Mouse (Mus musculus): ENCODE measurements around the gene Stam2.

Stam2 gene

GRCm38 (mm10) chr2:52730891-52731290 is 11.2 kb downstream of the Stam2 start:
- DNase-seq (ENCODE audit: low read depth, low spot score): no peak

GRCm38 (mm10) chr2:52720231-52721025 is 21.7 kb downstream of the Stam2 start:
- peak; percentile 22 for DNase-seq (ENCODE audit: low read depth, low spot score)

GRCm38 (mm10) chr2:52717076-52717475 is 25.0 kb downstream of the Stam2 start:
- no peak for DNase-seq (ENCODE audit: low read depth, low spot score)

GRCm38 (mm10) chr2:52715538-52715937 is 26.5 kb downstream of the Stam2 start:
- DNase-seq (ENCODE audit: low read depth, low spot score): no peak

GRCm38 (mm10) chr2:52714111-52714510 is 28.0 kb downstream of the Stam2 start:
- DNase-seq (ENCODE audit: low read depth, low spot score): no peak

GRCm38 (mm10) chr2:52710804-52711203 is 31.3 kb downstream of the Stam2 start:
- DNase-seq (ENCODE audit: low read depth, low spot score): no peak

- no peak for DNase-seq (ENCODE audit: low read depth, low spot score)
Observed at GRCm38 (mm10) chr2:52709417-52709816, 32.7 kb downstream of the Stam2 start.

- no peak for DNase-seq (ENCODE audit: low read depth, low spot score)
Observed at GRCm38 (mm10) chr2:52701368-52702036, 40.6 kb downstream of the Stam2 start.

- DNase-seq (ENCODE audit: low read depth, low spot score): peak; percentile 57
Observed at GRCm38 (mm10) chr2:52700352-52700751, 41.7 kb downstream of the Stam2 start.

GRCm38 (mm10) chr2:52694604-52695003 is 47.5 kb downstream of the Stam2 start:
- no peak for DNase-seq (ENCODE audit: low read depth, low spot score)

- peak; percentile 21 for DNase-seq (ENCODE audit: low read depth, low spot score)
Observed at GRCm38 (mm10) chr2:52691745-52692144, 50.3 kb downstream of the Stam2 start.

GRCm38 (mm10) chr2:52686601-52687000 is 55.5 kb downstream of the Stam2 start:
- DNase-seq (ENCODE audit: low read depth, low spot score): no peak

- DNase-seq (ENCODE audit: low read depth, low spot score): no peak
Observed at GRCm38 (mm10) chr2:52677589-52677988, 64.5 kb downstream of the Stam2 start.

GRCm38 (mm10) chr2:52676913-52677303 is 65.2 kb downstream of the Stam2 start:
- peak; percentile 13 for DNase-seq (ENCODE audit: low read depth, low spot score)

- DNase-seq (ENCODE audit: low read depth, low spot score): peak; percentile 58
Observed at GRCm38 (mm10) chr2:52676023-52676912, 65.8 kb downstream of the Stam2 start, which contains the start of gene Cacnb4. Gene Cacnb4, minus strand, starts transcription at chr2:52676831.

GRCm38 (mm10) chr2:52675278-52675987 is 66.6 kb downstream of the Stam2 start:
- peak; percentile 21 for DNase-seq (ENCODE audit: low read depth, low spot score)

GRCm38 (mm10) chr2:52674886-52675277 is 67.2 kb downstream of the Stam2 start:
- peak; percentile 37 for DNase-seq (ENCODE audit: low read depth, low spot score)

GRCm38 (mm10) chr2:52673172-52673571 is 68.9 kb downstream of the Stam2 start:
- DNase-seq (ENCODE audit: low read depth, low spot score): no peak

- no peak for DNase-seq (ENCODE audit: low read depth, low spot score)
Observed at GRCm38 (mm10) chr2:52670733-52671132, 71.3 kb downstream of the Stam2 start.

GRCm38 (mm10) chr2:52668480-52668879 is 73.6 kb downstream of the Stam2 start:
- no peak for DNase-seq (ENCODE audit: low read depth, low spot score)

GRCm38 (mm10) chr2:52656722-52657121 is 85.4 kb downstream of the Stam2 start:
- no peak for DNase-seq (ENCODE audit: low read depth, low spot score)

Measured in R1 (cell line).